Mouse (Mus musculus): ENCODE measurements at regions not wholly inside any gene's neighbourhood (a gene's known extent, or its start where the extent isn't known, plus 50 kb on each side); places are given as distances from the start of the nearest gene placed in this dataset.

DNA sequence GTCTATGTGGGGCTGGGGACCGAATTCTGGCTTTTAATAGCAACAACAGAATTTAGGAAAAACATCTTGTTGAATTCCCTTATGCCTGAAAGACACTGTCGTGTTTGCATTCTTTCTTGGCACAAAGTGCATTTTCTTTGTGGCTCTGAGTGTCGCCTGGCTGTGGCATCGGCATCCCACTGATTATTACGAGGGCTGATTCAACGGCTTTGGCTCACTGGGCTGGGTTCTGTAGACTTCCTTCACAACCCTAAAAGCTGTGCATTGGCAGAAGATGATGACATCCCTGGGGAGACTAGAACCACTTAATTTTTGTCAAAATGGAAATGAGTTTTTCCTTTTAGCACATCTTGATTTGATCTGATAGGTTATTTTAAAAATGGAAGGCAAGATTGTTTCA, 179.8 kb upstream of the Zic1 start:
- no peaks in the 10 kb centered on the region for H3K9me3 ChIP-seq
- no peak for ATAC-seq (ENCODE audit: insufficient number of reproducible peaks, insufficient read depth, low FRiP score, low TSS enrichment, low read depth)

DNA sequence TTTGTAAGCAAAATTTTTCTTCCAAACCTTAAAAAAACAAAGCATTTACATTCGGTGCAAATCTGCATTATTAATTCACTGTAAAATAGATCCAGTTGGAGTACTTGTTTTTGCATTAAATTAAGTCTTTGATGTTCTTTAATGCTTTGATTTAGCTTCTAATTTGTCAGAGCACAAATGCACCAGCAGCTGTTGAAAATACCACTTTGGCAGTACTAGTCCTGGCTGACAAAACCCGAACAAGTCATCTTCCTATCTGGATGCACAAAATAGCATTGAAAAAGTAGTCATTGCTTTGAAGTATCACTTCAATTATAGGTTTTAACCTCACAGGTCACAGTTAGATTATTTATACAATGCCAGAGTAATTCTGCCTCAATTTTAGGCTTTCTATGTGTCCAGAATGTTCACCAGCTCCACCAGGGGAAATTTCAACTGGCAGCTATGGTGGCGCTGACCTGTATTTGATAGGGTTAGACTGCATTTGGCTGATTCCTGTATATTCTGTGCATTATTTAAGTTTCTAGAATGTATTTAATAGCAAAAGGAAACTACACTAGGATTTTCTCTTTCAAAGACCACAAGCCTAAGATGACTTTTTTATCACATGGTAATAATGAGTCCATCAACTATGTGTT, 163.3 kb upstream of the Zic1 start:
- 85% methylated on average over 3 of the region's 3 CpGs for WGBS
- no peak for ATAC-seq (ENCODE audit: insufficient number of reproducible peaks, insufficient read depth, low FRiP score, low TSS enrichment, low read depth)

More for the DNA sequence above, 179.8 kb upstream of the Zic1 start:
- Histone ChIP-seq H3K27me3 (no peaks in the 10 kb centered on the region), H3K9ac (replicated peaks) (no peak overlapping the region), H3K4me3 (replicated peaks) (no peak overlapping the region), H3K4me2 (no peak overlapping the region), H3K4me1 (replicated peaks) (no peaks in the 10 kb centered on the region), H3K36me3 (no peaks in the 10 kb centered on the region), H3K27ac (no peak overlapping the region)
- WGBS = 73% methylated on average over 6 of the region's 6 CpGs

GRCm38 (mm10) chr9:91528388-91528787, 162.8 kb upstream of the Zic1 start:
- no peaks in the 10 kb centered on the region for H3K36me3 ChIP-seq
- ATAC-seq (ENCODE audit: insufficient number of reproducible peaks, insufficient read depth, low FRiP score, low TSS enrichment, low read depth) = no peak
- H3K27ac ChIP-seq = no peak overlapping the region
- H3K4me2 ChIP-seq = no peak overlapping the region
- H3K4me1 ChIP-seq (replicated peaks) = no peaks in the 10 kb centered on the region
- H3K9ac ChIP-seq (replicated peaks) = no peak overlapping the region
- H3K9me3 ChIP-seq = no peaks in the 10 kb centered on the region
- 62% methylated on average over 5 of the region's 5 CpGs for WGBS
- H3K4me3 ChIP-seq (replicated peaks) = no peak overlapping the region
- H3K27me3 ChIP-seq = no peaks in the 10 kb centered on the region

More for the DNA sequence above, 163.3 kb upstream of the Zic1 start:
- Histone ChIP-seq H3K27me3 (no peaks in the 10 kb centered on the region), H3K4me1 (replicated peaks) (no peaks in the 10 kb centered on the region), H3K4me3 (replicated peaks) (no peak overlapping the region), H3K27ac (no peak overlapping the region), H3K9ac (replicated peaks) (no peak overlapping the region), H3K4me2 (no peak overlapping the region), H3K9me3 (no peaks in the 10 kb centered on the region), H3K36me3 (no peaks in the 10 kb centered on the region)

GRCm38 (mm10) chr9:91520521-91520920, 154.9 kb upstream of the Zic1 start:
- no peaks in the 10 kb centered on the region for H3K4me1 ChIP-seq (replicated peaks)
- ATAC-seq (ENCODE audit: insufficient number of reproducible peaks, insufficient read depth, low FRiP score, low TSS enrichment, low read depth) = no peak
- no peak overlapping the region for H3K4me2 ChIP-seq
- no peaks in the 10 kb centered on the region for H3K36me3 ChIP-seq
- no peak overlapping the region for H3K27ac ChIP-seq
- no peak overlapping the region for H3K9ac ChIP-seq (replicated peaks)
- WGBS = 48% methylated on average over 3 of the region's 3 CpGs
- no peaks in the 10 kb centered on the region for H3K9me3 ChIP-seq
- H3K27me3 ChIP-seq = no peaks in the 10 kb centered on the region
- H3K4me3 ChIP-seq (replicated peaks) = no peak overlapping the region

- WGBS = 80% methylated on average over 3 of the region's 3 CpGs
- Histone ChIP-seq H3K27ac (no peak overlapping the region), H3K36me3 (no peaks in the 10 kb centered on the region), H3K4me1 (replicated peaks) (no peaks in the 10 kb centered on the region), H3K4me2 (no peak overlapping the region), H3K4me3 (replicated peaks) (no peak overlapping the region), H3K27me3 (no peaks in the 10 kb centered on the region), H3K9me3 (peaks cover 3% of the 10 kb centered on the region; the same call in 1 of the 2 replicates), H3K9ac (replicated peaks) (no peak overlapping the region)
- ATAC-seq (ENCODE audit: insufficient number of reproducible peaks, insufficient read depth, low FRiP score, low TSS enrichment, low read depth) = no peak
These were observed 144.1 kb upstream of the Zic1 start for GRCm38 (mm10) chr9:91509672-91510071.

DNA sequence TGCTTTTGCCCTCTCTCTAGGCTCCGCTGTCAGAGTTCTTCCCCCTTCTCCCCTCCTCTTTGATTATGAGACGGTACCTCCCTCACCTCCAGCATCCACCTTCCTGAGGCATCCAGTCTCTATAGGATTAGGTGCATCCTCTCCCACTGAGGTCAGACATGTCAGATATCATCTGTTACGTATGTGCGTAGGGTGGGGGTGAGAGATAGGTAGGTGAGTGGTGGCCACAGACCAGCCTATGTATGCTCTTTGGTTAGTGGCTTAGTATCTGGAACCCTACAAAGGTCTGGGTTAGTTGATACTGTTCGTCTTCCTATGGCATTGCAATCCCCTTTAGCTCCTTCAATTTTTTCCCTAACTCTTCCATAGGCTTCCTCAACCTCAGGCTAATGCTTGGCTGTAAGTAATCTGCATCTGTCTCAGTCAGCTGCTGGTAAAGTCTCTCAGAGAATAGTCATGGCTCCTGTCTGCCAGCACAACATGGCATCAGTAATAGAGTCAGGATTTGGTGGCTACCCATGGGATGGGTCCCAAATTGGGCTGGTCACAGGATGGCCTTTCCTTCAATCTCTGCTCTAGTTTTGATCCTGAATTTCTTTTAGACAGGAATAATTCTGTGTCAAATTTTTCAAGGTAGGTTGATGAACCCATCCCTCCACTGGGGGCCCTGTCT, 138.2 kb upstream of the Zic1 start:
- Histone ChIP-seq H3K27ac (no peak overlapping the region), H3K4me1 (replicated peaks) (no peaks in the 10 kb centered on the region), H3K36me3 (no peaks in the 10 kb centered on the region), H3K9ac (replicated peaks) (no peak overlapping the region), H3K4me3 (replicated peaks) (no peak overlapping the region), H3K27me3 (no peaks in the 10 kb centered on the region), H3K4me2 (no peak overlapping the region), H3K9me3 (peaks cover 3% of the 10 kb centered on the region; the same call in 1 of the 2 replicates)
- WGBS = 64% methylated on average over 5 of the region's 5 CpGs
- ATAC-seq (ENCODE audit: insufficient number of reproducible peaks, insufficient read depth, low FRiP score, low TSS enrichment, low read depth) = no peak

- no peak overlapping the region for H3K9ac ChIP-seq (replicated peaks)
- no peak for ATAC-seq (ENCODE audit: insufficient number of reproducible peaks, insufficient read depth, low FRiP score, low TSS enrichment, low read depth)
- H3K9me3 ChIP-seq = no peaks in the 10 kb centered on the region
- no peaks in the 10 kb centered on the region for H3K4me1 ChIP-seq (replicated peaks)
- H3K27ac ChIP-seq = no peak overlapping the region
- 59% methylated on average over 3 of the region's 3 CpGs for WGBS
- H3K4me2 ChIP-seq = no peak overlapping the region
- H3K36me3 ChIP-seq = no peaks in the 10 kb centered on the region
- no peaks in the 10 kb centered on the region for H3K27me3 ChIP-seq
- H3K4me3 ChIP-seq (replicated peaks) = no peak overlapping the region
These were observed 111.0 kb upstream of the Zic1 start for GRCm38 (mm10) chr9:91476596-91476995.

DNA sequence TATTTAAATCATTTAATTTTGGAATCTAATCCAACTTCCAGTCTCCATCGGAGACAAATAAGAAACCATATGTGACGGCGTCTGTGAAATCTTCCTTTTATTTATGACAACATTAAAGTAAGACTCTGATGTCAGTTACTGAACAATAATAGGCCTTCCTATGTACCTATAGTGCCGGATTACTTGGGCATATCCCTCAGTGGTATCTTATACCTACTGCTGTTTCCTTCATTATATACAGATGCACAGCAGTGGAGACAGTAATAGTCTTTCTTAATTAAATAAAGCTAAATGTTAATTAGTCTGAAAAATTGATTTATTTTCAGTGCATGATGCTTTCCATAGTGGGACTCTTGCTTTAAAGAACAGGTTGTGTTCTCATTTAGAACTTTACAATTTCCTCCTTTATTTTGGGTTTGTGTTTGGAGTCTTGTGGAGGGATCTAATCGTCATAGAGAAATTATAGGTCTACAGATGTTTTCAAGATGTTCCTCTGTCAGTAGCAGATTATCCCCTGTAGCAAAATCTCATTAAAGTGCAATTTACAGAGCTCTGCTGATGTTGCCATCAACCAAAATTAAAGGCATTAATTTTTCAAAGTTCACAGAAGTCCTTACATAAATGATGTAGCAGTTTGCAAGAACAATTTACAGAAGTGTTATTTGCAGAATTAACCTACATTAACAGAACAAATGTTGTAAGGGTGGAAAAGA, 97.3 kb upstream of the Zic1 start:
- 41% methylated on average over 5 of the region's 5 CpGs for WGBS

DNA sequence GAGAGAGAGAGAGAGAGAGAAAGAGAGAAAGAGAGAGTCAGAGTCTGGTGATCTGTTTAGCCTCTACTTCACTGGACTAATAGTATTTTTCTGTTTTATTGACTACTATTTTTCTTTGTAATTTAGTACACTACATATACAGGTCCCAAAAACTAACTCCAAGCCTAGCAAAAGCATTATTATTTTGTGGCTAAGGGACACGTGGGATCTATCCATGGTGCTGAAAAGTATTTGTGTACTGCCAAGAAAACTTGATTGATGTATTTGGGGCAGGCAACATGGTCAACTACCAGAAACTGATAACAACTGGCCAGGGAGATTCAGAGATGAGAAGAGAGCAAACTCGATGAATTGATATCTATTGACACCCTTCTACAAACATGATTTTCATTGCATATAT, 94.3 kb upstream of the Zic1 start:
- no peak overlapping the region for H3K9ac ChIP-seq (replicated peaks)
- H3K27me3 ChIP-seq = no peaks in the 10 kb centered on the region
- no peaks in the 10 kb centered on the region for H3K36me3 ChIP-seq
- 31% methylated on average over 2 of the region's 2 CpGs for WGBS
- no peak overlapping the region for H3K27ac ChIP-seq
- H3K9me3 ChIP-seq = no peaks in the 10 kb centered on the region
- no peaks in the 10 kb centered on the region for H3K4me1 ChIP-seq (replicated peaks)
- no peak overlapping the region for H3K4me2 ChIP-seq
- H3K4me3 ChIP-seq (replicated peaks) = no peak overlapping the region
- ATAC-seq (ENCODE audit: insufficient number of reproducible peaks, insufficient read depth, low FRiP score, low TSS enrichment, low read depth) = no peak

More for the DNA sequence above, 97.3 kb upstream of the Zic1 start:
- Histone ChIP-seq H3K27ac (no peak overlapping the region), H3K4me3 (replicated peaks) (no peak overlapping the region), H3K36me3 (no peaks in the 10 kb centered on the region), H3K27me3 (no peaks in the 10 kb centered on the region), H3K4me2 (no peak overlapping the region), H3K4me1 (replicated peaks) (no peaks in the 10 kb centered on the region), H3K9ac (replicated peaks) (no peak overlapping the region), H3K9me3 (no peaks in the 10 kb centered on the region)
- no peak for ATAC-seq (ENCODE audit: insufficient number of reproducible peaks, insufficient read depth, low FRiP score, low TSS enrichment, low read depth)

DNA sequence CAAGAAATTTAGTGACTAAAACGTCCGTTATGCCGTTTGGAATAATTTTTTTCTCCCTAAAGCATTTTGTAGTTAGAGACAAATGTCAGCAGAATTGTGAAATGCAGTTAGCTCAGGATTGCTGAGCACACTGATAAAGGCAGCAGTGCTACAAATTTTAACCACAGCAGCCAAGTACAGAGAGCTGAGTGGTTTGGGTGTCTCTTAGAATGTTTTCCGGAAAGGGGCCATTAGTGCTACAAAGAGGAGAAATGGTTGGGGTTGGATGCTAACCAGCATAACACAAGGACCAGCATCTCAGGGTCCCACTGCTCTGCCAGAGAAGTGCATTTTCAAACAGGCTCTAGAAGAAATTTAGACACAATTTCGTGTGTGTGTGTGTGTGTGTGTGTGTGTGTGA, 91.2 kb upstream of the Zic1 start:
- H3K9ac ChIP-seq (replicated peaks) = no peak overlapping the region
- H3K36me3 ChIP-seq = no peaks in the 10 kb centered on the region
- H3K4me3 ChIP-seq (replicated peaks) = no peak overlapping the region
- H3K4me2 ChIP-seq = no peak overlapping the region
- no peak for ATAC-seq (ENCODE audit: insufficient number of reproducible peaks, insufficient read depth, low FRiP score, low TSS enrichment, low read depth)
- no peaks in the 10 kb centered on the region for H3K4me1 ChIP-seq (replicated peaks)
- no peaks in the 10 kb centered on the region for H3K27me3 ChIP-seq
- no peaks in the 10 kb centered on the region for H3K9me3 ChIP-seq
- WGBS = 74% methylated on average over 5 of the region's 5 CpGs
- H3K27ac ChIP-seq = no peak overlapping the region

DNA sequence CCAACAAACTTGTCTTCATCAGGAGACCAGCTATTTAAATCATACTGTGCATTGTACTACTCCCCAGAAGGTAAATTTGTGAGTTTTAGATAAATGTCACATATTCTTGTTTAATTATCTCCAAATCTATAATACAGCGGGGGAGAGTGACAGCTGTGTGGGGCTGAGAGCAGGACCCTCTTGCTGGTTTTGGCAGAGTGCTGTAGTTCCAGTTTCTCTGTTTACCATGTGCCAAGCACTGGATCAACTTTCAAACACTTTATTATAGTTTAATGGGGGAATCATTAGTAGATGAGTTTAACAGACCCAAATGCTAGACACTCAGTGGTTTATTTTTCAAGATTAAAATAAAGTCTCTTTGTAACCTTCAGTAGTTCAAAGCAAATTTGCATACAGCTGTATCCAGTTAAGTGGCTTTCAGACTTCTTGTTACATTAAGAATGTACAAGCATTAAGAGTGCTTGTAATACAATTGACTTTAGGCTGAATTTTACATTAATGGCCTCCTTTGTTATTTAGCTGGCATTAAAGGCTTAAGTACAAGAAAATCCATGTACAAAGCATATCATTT, 90.7 kb upstream of the Zic1 start:
- H3K27ac ChIP-seq = no peak overlapping the region
- no peak overlapping the region for H3K9ac ChIP-seq (replicated peaks)
- WGBS = 62% methylated on average over 1 of the region's 1 CpGs
- no peak overlapping the region for H3K4me3 ChIP-seq (replicated peaks)
- no peak overlapping the region for H3K4me2 ChIP-seq
- H3K27me3 ChIP-seq = no peaks in the 10 kb centered on the region
- H3K4me1 ChIP-seq (replicated peaks) = no peaks in the 10 kb centered on the region
- no peak for ATAC-seq (ENCODE audit: insufficient number of reproducible peaks, insufficient read depth, low FRiP score, low TSS enrichment, low read depth)
- H3K36me3 ChIP-seq = no peaks in the 10 kb centered on the region
- H3K9me3 ChIP-seq = no peaks in the 10 kb centered on the region
